Mouse (Mus musculus) B cell, adult 2 months (primary cell): Measurements from ENCODE around the gene Ptk7.

Experiments
- DNase-seq, 2 experiments: peaks; one replicate each; pipeline ENCODE4 v3.0.0; 2022

Ptk7 gene

GRCm38 (mm10) chr17:46554977-46555672 lies 74.2 kb downstream of the Ptk7 start:
- DNase-seq = peak in 1 of 2 experiments; percentile 62

DNA sequence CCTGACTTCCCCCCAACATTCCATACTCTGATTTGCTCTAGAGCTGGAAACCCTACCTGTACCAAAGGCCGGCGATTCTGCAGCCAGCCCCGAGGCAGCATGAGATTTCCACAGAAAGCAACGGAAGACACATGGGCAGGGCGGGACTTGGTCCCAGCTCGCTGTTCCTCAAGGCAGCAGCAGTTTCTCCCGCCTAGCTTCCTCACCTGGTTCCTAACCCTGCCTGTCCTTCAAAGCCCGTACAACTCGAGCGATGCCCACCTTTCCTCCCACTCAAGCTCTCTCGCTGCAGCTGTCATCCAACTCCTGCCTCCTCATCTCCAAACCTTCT lies 74.7 kb downstream of the Ptk7 start:
- no peak for DNase-seq

- DNase-seq = no peak
Measured at GRCm38 (mm10) chr17:46553926-46554325, 75.4 kb downstream of the Ptk7 start.

GRCm38 (mm10) chr17:46553469-46553868 lies 75.8 kb downstream of the Ptk7 start:
- DNase-seq = no peak

- DNase-seq = peak; percentile 31 to 33
Measured at GRCm38 (mm10) chr17:46552841-46553423, 76.4 kb downstream of the Ptk7 start.

GRCm38 (mm10) chr17:46552151-46552550 lies 77.2 kb downstream of the Ptk7 start:
- no peak for DNase-seq

- DNase-seq = no peak
Measured at GRCm38 (mm10) chr17:46551369-46551768, 77.9 kb downstream of the Ptk7 start.

- DNase-seq = no peak
Measured at GRCm38 (mm10) chr17:46550904-46551303, 78.4 kb downstream of the Ptk7 start.

GRCm38 (mm10) chr17:46549642-46550041 lies 79.7 kb downstream of the Ptk7 start:
- no peak for DNase-seq

GRCm38 (mm10) chr17:46549193-46549592 lies 80.1 kb downstream of the Ptk7 start:
- DNase-seq = peak; percentile 67 to 72

DNA sequence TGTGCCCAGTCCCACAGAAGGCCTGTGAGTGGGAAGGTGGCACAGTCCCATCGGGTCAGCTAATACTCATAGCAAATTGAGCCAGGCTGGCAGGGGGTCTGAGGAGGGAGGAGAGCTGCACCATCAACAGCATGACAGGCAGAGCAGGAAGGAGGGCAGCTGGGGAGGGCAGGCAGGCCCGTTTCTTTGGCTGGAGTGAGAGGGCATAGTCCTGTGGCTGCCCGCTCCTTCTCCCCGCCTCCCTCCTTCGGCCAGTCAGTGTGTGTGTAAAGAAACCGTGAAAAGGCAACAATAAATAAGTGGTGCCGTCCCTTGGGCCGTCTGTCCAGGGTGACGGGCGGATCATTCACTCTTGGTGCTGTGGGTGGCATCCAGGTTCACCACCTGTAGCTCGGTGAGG lies 80.6 kb downstream of the Ptk7 start:
- no peak for DNase-seq

DNA sequence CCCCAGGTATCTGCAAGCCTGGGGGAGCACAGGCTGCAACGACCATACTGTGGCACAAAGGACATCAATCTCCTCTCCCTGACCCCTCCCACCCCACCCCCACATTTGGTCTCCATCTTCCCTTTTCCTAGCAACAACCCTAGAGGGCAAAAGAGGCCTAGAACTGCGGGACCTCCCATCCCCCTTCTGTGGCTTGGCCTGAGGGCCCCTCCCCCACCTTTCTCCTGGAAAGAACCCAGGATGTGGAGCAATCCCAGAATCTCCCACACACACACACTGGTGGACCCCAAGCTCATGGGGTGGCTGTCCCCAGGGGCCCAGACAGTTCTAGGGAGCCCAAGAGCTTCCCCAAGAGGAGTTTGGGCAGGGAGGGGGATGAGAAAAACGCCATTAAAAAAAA lies 81.4 kb downstream of the Ptk7 start:
- no peak for DNase-seq

DNA sequence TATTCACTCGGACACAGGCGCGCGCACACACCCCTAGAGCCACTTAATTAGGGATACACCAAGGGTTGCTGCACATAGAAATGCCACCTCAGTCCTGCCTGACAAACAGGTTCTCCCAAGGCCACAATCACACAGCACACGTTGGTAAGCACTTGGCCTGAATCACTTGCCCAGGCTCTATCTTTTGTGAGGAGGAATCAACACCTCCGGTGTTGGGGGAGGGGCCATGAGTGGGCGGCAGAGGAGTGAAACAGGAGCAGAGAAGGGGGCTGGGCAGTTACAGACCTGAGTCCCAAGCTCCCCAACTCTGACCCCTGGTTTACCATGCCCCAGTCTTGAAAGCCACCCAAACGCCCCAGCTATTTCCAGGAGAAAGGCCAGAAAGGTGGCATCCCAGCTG lies 82.3 kb downstream of the Ptk7 start:
- no peak for DNase-seq

GRCm38 (mm10) chr17:46546591-46546990 lies 82.7 kb downstream of the Ptk7 start:
- no peak for DNase-seq

DNA sequence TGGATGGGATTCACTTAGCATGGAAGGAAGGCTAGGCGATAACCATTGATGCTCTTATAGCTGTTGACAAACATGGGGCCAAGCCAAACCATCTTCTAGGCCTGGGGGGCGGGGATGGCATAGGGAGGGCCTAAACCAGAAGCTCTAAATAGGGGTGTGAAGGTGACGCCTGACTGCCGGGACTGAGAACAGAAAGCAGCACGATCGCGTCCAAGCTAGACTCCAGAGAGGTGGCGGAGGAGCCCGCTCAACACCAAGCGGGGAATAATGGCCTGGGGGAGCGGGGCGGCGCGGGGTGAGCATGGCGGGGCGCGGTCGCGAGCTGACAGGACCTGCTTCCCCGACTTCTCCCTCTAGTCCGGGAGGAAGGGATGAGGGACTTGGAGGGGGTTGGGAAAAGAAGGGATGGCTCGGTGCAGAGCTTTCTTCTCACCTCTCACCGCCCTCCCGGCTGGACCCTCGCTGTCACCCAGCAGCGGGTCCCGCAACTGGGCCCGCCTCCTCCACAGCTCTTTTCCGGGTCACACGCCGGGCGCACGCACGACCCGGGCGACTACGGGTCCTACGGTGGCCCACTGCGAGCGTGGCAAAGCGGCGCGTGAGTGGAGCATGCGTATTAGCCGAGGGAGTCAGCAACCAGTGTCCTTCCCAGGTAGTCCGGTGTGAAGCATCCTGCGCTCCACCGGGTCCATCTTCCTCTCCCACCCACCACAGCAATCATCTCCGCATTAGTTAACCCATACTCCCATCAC lies 83.3 kb downstream of the Ptk7 start, which contains the start of gene Cul9:
Gene Cul9, minus strand, starts transcription at position 576 of the 752 bp plus-strand sequence.
- peak; percentile 64 to 65 for DNase-seq

DNA sequence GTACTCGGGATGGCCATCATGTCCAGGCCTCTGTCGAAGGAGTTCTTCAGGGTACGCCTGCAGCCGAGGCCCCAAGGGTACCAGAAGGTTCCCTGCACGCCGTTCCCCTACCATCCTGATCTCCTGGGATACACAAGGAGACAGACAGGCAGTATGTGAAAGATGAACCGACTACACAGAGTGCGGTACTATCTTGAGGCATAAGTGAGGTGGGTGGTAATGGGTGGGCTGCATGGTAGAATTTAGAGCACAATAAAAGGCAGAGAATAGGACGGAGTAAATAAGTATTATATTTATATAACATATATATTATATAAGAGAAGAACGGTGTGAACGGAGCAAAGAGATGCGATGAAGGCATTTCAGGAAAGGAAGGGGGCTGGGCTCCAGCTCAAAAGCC lies 85.6 kb downstream of the Ptk7 start:
- no peak for DNase-seq

DNA sequence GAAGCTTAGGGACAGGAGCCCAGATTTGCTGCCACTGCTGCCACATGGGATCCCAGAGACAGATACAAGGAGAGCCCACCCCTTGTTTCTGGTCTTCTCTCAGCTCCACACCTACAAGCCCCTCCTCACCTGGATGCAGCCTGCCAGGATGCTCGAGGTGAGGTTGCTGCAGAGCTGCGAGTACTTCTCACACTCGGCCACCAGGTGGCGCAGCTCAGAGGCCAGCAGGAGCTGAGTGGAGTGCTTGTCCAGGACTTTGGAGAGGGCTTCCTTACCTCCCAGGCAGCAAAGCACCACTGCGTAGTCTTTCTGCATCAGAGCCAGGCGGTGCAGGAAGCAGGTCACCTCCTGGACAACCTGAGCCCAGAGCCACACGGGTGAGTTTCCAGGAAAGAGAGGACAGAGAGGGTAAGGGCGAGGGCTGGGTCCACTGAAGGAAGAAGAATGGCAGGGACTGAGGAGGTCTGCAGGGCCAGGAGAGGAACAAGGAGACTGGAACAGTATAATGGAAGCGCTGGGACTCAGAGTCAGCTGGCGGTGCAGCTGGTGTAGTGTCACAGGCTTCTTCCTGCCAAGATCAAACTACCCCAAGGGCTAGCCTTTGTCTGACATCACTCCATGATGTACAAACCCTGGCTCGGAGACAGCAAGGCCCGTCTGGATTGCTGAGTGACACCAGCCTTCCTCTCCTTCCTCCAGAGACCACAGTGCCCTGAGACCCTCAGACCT lies 103.6 kb downstream of the Ptk7 start:
- DNase-seq = peak; percentile 73 to 77

DNA sequence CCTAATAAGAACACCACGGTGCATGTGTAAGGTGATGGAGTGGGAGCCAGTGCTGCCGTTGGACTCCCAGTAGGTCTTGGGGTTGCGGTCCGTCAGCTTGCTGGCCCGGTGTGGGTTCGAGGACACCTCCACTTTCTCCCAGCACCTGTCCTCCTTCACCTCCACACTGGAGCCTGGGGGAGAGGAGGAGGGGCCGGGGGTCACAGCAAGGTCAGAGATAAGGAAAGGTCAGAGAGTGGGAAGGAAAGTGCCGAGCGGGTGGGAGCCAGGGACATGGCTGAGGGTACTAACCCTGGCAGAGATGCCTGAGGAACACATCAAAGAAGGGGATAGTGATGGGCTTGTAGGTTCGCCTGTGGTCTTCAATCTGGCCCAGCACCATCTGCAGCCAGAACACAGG lies 104.2 kb downstream of the Ptk7 start:
- DNase-seq = no peak

DNA sequence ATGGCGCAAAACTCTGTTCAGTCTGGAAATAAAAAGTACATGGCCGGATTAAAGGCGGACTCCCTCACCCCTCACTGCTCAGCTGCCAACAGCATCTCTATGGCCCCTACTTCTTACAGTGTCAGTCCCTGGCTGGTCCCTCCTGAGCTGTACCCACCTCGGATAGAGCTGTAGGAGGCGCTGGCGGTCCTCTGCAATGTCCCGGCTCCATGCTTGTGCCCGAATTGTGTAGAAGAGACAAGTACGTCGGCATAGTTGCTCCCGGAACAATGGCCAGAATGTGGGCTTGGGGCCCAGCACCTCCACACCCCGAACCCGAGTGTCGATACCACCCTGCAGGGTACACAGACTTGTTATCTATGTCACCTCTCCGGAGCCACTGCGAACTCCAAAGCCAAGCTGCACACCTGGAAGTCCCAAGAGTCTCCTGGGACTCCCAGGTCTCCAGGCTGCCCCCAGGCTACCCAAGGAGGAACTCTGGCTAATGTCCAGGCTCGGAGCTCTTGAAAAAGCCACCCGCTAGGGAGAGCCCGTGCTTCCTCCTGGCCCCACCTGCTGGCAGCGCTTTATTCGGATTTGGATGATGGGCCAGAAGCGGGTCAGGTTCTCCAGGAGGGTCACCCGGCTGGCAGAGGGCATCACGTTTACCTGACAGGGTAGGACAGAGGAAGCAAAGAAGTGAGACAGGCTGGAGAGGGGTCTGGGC lies 107.2 kb downstream of the Ptk7 start:
- DNase-seq = no peak

- DNase-seq = no peak
Measured at GRCm38 (mm10) chr17:46521174-46521573, 108.1 kb downstream of the Ptk7 start.

GRCm38 (mm10) chr17:46520385-46520979 lies 108.8 kb downstream of the Ptk7 start:
- DNase-seq = no peak

- no peak for DNase-seq
Measured at GRCm38 (mm10) chr17:46519971-46520370, 109.3 kb downstream of the Ptk7 start.
